Mouse (Mus musculus): ENCODE measurements around the gene Gm2a.
"Not testable (repeated sequence)": the region's sequence is repeated elsewhere in the genome, so short reads cannot be mapped to it uniquely, and the experiment has no call there.

The Gm2a gene

DNA sequence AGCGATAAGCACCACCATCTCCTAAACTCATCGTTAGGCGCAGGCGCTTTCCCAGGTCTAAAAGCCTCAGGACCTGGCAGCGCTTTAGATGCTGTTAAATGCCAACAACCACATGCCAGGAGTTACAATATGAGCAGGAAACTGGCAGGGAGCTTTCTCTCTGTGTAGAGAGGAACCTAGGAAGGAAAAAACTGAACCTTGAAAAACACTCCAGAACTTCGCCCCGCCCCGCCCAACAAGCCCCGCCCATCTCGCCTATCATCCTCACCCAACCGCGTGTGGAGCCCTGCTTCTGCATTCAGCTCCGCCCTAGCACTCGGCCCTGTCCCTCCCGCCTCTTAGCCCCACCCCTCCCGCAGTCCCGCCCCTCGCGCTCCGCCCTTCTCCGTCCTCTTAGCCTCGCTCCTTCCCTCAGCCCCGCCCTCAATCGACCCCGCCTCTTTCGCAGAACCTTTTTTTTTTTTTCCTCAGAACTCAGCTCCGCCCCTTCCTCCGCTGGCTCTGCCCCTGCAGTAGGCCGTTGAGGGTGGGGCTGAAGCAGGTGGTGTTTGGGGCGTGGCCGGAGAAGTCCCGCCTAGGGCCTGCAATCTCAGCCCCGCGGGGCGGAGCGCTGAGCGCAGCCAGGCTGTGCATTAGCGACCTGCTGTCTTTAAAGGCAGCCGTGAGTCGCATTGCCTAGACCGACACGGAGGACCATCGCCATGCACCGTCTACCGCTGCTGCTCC, at the start of gene Gm2a:
TSS of gene Gm2a (plus strand) at position 653 of the 726 bp plus-strand sequence.
- peak; percentile 97 for DNase-seq

- DNase-seq: no peak
These were observed 46.9 kb upstream of the Gm2a start for GRCm38 (mm10) chr11:55050837-55051510.

GRCm38 (mm10) chr11:55057511-55057910, 40.4 kb upstream of the Gm2a start:
- DNase-seq: no peak

DNA sequence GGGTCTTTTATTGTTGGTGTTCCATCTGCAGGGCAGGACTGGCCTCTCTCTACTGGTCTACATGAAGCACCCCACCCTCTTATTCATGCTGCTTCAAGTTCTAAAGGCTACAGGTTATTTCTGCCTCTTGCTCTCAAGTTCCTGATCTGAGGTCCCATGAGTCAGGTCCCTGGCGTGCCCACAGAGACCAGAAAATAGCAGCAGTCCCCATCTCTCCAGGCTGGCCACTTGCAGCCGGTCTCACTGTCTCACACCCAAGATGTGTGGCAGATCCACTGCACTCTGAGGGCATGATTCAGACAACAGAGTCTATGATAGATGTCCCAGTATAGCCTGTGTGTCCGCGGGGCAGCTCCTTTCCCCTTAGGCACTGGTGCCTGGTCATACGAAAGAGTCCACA, 37.1 kb upstream of the Gm2a start:
- DNase-seq: no peak

DNA sequence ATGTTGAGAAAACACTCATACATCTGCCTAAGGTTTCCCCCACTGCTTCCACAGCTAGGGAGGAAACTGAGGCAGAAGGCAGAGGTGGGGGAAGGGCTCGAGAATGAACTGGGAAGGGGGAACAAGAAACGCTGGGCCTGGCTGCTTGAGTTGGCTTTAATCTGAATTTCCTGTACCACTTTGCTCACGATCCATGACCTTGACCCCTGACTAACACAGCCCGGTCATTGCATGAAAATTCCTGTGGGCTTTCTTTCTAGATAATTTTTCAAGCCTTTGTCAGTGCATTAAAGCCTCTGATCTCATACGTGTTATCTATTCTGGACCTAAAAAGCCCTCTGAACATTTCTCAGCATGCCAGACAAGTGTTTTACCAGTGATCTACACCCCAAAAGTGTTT, 35.1 kb upstream of the Gm2a start:
- DNase-seq: no peak

- no peak for DNase-seq
These were observed 31.0 kb upstream of the Gm2a start for GRCm38 (mm10) chr11:55066921-55067320.

GRCm38 (mm10) chr11:55069023-55069422, 28.9 kb upstream of the Gm2a start:
- DNase-seq: no peak

DNA sequence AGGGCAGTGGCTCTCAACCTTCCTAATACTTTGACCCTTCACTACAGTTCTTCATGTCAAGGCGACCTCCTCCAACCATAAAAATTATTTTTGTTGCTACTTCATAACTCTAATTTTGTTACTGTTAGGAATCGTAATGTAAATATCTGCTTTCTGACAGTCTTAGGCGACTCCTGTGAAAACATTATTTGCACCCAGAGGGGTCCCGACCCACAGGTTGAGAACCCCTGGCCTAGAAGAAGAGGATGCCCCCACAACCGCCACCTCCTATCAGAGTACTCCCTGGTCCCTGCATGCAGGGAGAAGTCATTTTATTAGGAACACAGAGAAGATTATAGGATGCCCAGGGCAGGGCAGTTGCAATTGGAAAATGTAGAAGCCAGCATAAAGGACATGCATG, 26.6 kb upstream of the Gm2a start:
- DNase-seq: no peak

DNA sequence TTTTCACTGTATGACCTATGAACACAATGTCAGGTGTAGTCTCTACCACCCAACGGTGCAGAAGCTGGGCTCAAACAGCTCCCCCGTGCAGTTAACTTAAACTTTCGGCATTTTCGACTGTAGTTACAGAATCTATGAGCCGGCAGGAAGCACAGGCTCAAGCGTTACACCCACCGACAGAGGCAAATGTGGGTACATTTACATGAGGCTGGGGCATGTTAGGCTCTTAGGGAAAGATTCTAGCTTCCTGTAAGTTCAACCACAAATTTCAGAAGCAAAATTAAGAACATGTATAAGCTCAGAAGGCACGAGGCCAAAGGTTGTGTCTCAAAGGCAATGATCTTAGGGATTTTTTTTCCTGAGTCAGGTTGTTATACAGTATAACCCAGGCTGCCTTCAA, 25.4 kb upstream of the Gm2a start:
- no peak for DNase-seq

GRCm38 (mm10) chr11:55073191-55073590, 24.7 kb upstream of the Gm2a start:
- no peak for DNase-seq

- DNase-seq: no peak
These were observed 22.3 kb upstream of the Gm2a start for GRCm38 (mm10) chr11:55075602-55076001.

- no peak for DNase-seq
These were observed 21.7 kb upstream of the Gm2a start for GRCm38 (mm10) chr11:55076234-55076633.

DNA sequence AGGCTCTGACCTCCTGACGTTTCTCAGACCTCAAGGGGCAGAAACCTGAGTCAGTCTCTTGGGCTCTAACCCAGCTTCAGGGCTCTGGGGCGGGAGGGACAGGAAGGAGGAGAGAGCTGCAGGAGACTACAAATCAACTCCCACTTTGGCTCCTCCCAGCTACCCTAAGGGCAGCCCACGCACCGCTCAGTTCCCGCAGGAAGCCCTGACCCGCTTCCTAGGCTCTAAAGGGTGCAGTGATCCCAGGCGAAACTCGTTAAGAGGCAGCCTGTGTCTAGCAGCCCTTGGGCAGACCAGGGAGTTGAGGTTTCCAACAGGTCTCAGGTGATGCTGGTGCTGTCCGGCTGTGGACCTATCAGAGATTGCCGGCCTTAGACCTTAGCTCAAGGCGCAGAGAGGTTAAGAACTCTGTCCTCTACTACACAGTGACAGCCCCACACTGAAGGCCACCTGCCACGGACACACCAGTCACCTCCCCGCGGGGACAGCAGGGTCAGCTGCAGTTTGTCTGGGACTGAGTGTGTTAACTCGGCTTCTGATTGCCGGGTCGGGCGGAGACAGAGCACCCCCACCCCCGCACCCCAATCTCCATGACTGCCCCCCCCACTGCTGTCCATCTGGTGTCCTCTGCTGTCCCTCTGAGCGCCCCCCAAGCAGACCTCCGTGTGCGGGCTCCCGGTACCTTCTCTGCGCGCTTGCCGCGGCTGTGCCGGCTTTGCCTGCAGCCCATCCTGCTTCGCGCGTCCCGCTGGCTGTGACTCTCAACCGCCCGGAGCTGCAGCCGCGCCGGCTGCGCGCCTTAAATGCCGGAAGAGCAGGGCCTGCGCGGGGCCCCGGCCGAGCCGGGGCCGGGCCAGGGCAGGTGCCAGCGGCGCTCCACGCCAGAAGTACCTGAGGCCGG, 20.3 kb upstream of the Gm2a start, which contains the start of gene Ccdc69:
TSS of gene Ccdc69 (minus strand) at position 801 of the 901 bp plus-strand sequence.
- DNase-seq: peak; percentile 54

DNA sequence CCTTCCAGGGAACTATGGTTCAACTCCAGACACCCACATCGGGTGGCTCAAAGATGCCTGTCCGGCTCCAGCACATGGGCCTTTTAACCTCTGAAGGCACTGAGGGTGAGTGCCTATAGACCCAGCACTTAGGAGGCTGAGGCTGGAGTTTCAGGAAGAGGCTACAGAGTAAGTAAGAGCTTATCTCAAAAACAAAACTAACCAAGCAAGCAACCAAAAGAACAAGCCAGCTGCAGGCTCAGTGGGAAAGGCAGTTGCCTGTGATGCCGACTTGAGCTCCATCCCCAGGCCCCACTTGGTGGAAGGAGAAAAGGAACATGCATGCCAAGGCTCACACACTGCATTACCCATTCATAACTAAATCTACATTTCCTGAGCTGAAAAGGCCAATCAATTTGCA, 19.4 kb upstream of the Gm2a start:
- DNase-seq: no peak

DNA sequence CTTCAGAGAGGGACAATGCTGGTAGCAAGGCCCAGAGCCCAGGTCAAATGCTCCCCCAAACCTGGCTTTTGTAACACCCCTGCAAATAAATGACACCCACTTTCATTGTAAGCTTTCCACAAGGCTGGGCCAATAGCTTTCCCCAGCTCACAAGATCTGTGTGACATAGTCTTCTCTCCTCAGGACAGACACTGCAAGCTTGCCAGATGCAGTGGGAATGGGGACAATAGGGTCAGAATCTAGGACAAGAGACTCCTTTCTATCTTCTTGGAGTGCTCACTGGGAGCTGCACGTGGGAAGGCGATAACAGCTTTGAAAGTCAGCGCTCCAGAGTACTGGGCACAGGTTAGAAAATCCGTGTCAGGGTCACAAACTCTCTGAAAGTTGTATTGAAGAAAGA, 18.7 kb upstream of the Gm2a start:
- DNase-seq: no peak

DNA sequence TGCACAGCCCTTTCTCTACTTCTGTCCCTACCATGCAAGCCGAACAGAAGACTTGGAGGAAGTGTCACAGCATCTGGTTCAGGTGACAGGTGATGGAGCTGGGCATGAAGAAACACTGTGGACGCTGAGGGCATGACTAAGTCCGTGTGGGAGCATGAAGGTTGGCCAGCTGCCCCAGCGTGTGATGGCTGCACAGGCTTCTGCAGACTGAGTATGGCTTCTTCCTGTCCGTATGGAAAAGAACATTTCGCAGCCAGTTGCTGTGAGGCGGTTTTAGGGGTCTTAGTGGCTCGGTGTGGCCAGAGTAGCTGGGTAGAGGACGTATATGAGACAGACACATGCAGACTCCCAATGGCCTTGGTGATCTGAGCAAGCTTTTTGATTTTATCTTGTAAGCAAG, 16.7 kb upstream of the Gm2a start:
- no peak for DNase-seq

DNA sequence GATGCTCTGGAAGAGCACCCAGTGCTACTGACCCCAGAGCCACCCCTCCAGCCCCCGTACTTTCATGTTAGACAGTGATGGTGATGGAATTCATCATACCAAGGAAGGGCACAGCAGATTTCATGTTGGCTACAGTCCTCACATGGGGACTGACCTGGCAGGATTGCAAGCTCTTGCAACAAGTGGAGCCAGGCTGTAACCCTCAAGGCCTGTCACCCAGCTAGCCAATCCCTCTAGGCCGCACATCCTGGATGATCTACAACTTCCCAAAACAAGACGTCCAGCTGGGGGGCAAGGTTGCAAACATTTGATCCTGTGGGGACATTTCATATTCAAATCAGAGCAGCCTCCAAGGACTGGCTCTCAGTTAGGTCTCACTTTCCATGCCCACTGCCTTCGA, 13.3 kb upstream of the Gm2a start:
- no peak for DNase-seq

DNA sequence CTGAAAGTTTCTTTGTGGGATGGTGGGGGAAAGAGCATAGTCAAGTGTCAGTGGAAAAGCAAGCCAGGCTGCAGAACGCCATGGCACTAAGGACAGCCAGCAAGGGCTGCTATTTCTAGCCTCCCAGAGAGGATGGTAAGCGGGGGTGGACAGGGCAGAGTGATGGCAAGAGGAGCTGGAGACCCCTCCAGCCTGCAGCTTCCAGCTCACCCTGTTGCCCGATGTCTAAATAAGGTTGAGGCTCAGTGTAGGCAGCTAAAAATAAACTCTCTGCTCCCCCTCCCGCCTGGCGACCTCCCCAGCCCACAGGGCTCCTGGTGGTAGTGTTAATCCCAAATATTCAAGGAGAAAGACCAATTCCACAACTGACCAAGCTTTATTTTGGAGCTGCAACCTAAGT, 12.5 kb upstream of the Gm2a start:
- no peak for DNase-seq

GRCm38 (mm10) chr11:55087006-55087405, 10.9 kb upstream of the Gm2a start:
- DNase-seq: peak; percentile 72

DNA sequence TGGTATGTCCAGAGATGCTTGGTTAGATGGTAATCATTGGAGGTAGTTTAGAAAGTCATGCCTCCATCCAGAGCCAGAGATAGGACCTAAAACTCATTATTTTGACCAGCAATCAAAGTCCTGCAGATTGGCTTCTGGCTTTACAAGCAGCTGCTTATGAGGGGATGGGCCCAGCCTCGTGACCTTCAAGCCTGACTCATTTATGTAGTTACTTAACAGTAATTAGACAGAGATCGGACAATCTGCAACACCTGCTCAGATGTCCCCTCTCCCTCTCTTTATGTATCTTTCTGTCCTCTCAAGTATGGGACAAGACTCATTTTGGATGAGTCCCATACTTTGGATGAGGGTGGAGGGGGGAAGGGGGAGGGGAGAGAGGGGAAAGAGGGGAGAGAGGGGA, 8.0 kb upstream of the Gm2a start:
- DNase-seq: no peak

DNA sequence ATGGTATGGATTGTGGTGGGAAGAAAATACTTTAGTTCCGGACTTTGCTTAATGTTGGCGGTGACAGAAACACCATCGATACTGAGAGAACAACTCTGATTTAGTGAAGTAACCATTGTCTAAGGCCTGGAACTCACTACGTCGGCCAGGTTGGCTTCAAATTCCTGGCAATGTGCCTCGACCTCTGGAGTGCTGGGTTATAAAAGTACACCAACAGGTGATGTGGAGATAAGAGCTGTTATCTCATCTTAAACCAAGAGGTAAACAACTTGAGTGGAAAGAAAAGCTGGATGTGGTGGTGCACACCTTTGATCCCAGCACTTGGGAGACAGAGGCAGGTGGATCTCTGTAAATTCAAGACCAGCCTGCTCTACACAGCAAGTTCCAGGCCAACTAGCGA, 4.8 kb upstream of the Gm2a start:
- no peak for DNase-seq

GRCm38 (mm10) chr11:55096296-55096695, 1.6 kb upstream of the Gm2a start:
- DNase-seq: not testable (repeated sequence)

DNA sequence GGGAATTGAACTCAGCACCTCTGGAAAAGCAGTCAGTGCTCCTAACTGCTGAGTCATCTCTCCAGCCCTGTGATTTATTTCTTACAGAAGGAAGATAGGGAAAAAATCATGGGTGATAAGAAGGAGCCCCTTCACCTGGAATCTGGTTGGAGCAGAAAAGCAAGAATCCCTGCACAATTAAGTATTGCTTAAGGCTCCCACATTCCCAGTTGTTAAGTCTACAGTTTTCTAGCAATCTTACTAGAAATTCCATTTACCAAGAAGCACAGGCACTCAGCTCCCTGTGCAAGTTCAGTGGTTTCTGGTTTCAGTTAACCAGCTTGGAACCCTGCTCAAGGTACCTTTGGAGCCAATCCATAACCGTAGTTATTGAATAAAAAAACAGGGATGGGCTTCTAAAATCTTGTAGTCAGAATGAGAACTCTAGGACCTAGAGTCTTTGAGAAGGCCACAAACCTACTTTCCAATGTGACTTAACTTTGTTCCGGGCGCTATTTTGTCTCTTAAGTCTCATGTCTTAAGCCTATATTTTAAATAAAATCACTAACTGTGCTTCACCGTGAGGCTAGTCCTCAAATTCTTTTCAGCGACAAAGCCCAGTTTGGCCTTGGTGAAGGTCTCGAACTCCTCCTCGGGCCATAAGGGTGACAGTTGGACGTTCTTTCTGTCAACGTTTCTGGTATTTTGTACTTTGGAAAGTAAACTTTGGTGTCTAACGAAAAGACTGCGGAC, 1.0 kb upstream of the Gm2a start:
- DNase-seq: no peak
